Mouse (Mus musculus): Measurements from ENCODE around the gene Rpf1.

GRCm38 (mm10) chr3:146554816-146555215, 33.6 kb upstream of the Rpf1 start:
- TF ChIP-seq POLR2A (IDR thresholded peaks at IDR 0.05; ENCODE audit: extremely low read depth, insufficient read depth, low read length) (no peak), CTCF (IDR thresholded peaks at IDR 0.05; ENCODE audit: low read depth, low read length) (no peak)
